ENCODE assay signal across 8 mouse cellular contexts in the genomic region with DNA sequence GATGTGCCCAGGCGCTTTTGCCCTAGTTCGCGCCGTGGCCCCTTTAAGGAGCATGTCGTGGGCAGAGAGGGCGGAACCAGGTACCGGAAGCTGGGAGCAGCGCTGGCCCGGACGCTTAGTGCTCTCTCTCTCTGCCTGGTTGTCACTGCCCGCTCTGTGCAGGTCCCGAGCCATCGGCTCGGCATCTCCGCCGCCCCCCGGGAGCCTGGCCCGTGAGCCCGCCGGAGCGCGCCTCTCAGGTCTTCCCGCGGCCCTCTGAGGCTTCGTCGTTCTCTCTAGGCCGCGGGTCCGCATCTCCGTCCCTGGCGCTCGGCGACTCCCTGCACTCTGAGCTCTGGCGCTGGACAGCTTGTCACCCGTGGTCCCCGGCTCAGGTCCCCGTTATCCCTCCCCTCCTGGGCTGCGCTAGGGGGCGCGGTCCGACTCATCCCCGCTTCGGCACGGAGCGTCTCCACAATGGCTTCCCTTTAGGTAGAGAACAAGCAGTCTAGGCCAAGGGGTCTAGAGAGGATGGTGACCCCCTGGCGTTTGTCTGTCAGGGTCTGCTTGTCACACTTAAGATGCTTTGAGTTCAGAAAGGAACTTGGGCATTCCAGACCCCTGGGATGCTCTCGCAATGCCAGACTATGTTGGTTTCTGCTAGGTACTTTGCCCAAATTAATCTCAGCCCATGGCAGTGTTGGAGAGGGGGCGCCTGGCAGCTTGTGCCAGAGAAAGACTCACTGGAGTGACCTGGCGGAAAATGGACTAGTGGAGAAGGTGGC. TPM values are rescaled to one million over a fixed set of nuclear protein-coding genes. Genes with fewer than 3 reads are reported as not detected.
A peak's percentile ranks its signal among the peaks of the same experiment; 100 is the strongest.
DNase-seq lines count a peak whose midpoint lies in the region; ATAC-seq and TF ChIP-seq lines count a peak whose summit lies in the region.

A gene (plus strand): TSS at position 83 of the 764 bp plus-strand sequence.

- peak within 1 kb of the TSS; percentile 93 for H3K27ac ChIP-seq in heart, embryonic 11.5 days (ENCODE audit: low read depth, low read length)
- peak within 1 kb of the TSS; percentile 93 for H3K27ac ChIP-seq in kidney, embryonic 16.5 days (ENCODE audit: low read length)
- peak within 1 kb of the TSS; percentile 64 for H3K27ac ChIP-seq in liver, adult 2 months (replicated peaks; ENCODE audit: insufficient read depth, low read depth, low read length)

- peaks cover 12% of the 10 kb centered on the region for H3K4me1 ChIP-seq in heart, embryonic 11.5 days (ENCODE audit: control insufficient read depth, insufficient read depth, low read length)
- H3K4me1 ChIP-seq in kidney, embryonic 16.5 days (ENCODE audit: insufficient read depth, low read length): peaks cover 10% of the 10 kb centered on the region
- peaks cover 8% of the 10 kb centered on the region for H3K4me1 ChIP-seq in liver, adult 2 months (ENCODE audit: control insufficient read depth, insufficient read depth, low read length)

- peak; percentile 88 for ATAC-seq in erythroblast, adult 5-6 weeks (replicated peaks; ENCODE audit: low FRiP score, poor library complexity, severe bottlenecking)
- ATAC-seq in heart, embryonic 11.5 days (replicated peaks; ENCODE audit: insufficient number of reproducible peaks, low FRiP score, low TSS enrichment): peak; percentile 92
- ATAC-seq in kidney, embryonic 16.5 days (ENCODE audit: low FRiP score, low TSS enrichment): peak; percentile 97

- H3K9ac ChIP-seq in heart, embryonic 11.5 days (ENCODE audit: low read depth, low read length): peak within 1 kb of the TSS; percentile 87
- peak within 1 kb of the TSS; percentile 87 for H3K9ac ChIP-seq in kidney, embryonic 16.5 days (replicated peaks; ENCODE audit: low read length)
- H3K9ac ChIP-seq in liver, adult 2 months (ENCODE audit: low read depth, low read length): peak within 1 kb of the TSS; percentile 78

- TF ChIP-seq CTCF in C2C12 (IDR thresholded peaks at IDR 0.05; ENCODE audit: control insufficient read depth, insufficient read depth, insufficient read length): peak; percentile 45
- TF ChIP-seq CTCF in liver, adult 2 months (IDR thresholded peaks at IDR 0.05; ENCODE audit: low read depth, low read length): no peak

- H3K79me3 ChIP-seq in C2C12 (ENCODE audit: low read depth): no peaks in the 10 kb centered on the region

- peak within 1 kb of the TSS; percentile 79 for H3K4me2 ChIP-seq in heart, embryonic 11.5 days
- H3K4me2 ChIP-seq in kidney, embryonic 16.5 days (replicated peaks; ENCODE audit: low read depth, low read length): peak within 1 kb of the TSS; percentile 79
- H3K4me2 ChIP-seq in myocyte (ENCODE audit: low read depth): peak within 1 kb of the TSS; percentile 92

- H3K27me3 ChIP-seq in C2C12 (ENCODE audit: control insufficient read depth, insufficient read depth, insufficient read length): no peaks in the 10 kb centered on the region
- H3K27me3 ChIP-seq in heart, embryonic 11.5 days (ENCODE audit: control insufficient read depth, insufficient read depth, low read length): no peaks in the 10 kb centered on the region
- no peaks in the 10 kb centered on the region for H3K27me3 ChIP-seq in kidney, embryonic 16.5 days (ENCODE audit: insufficient read depth, low read length)
- H3K27me3 ChIP-seq in liver, adult 2 months (ENCODE audit: control insufficient read depth, insufficient read depth, low read length): no peaks in the 10 kb centered on the region
- no peaks in the 10 kb centered on the region for H3K27me3 ChIP-seq in myocyte (ENCODE audit: control insufficient read depth, insufficient read depth, insufficient read length)

- H3K79me2 ChIP-seq in C2C12 (ENCODE audit: control insufficient read depth, insufficient read depth) (no peaks in the 10 kb centered on the region), myocyte (ENCODE audit: control insufficient read depth, insufficient read depth) (no peaks in the 10 kb centered on the region)
- no peaks in the 10 kb centered on the region; the same call in 1 of the 2 replicates for H3K79me2 ChIP-seq in liver, adult 2 months (ENCODE audit: control insufficient read depth, insufficient read depth, low read length)

- peak; percentile 72 for TF ChIP-seq POLR2A in liver, adult 2 months (IDR thresholded peaks at IDR 0.05; ENCODE audit: extremely low read depth, insufficient read depth, low read length)
- TF ChIP-seq POLR2A in myocyte (IDR thresholded peaks at IDR 0.05; ENCODE audit: insufficient read length, low read depth): peak; percentile 92

- no peaks in the 10 kb centered on the region for H3K36me3 ChIP-seq in C2C12 (ENCODE audit: control insufficient read depth, insufficient read depth)
- no peaks in the 10 kb centered on the region for H3K36me3 ChIP-seq in heart, embryonic 11.5 days (ENCODE audit: control insufficient read depth, insufficient read depth, low read length)
- no peaks in the 10 kb centered on the region for H3K36me3 ChIP-seq in kidney, embryonic 16.5 days (ENCODE audit: insufficient read depth, low read length)
- peaks cover 11% of the 10 kb centered on the region; the same call in 1 of the 2 replicates for H3K36me3 ChIP-seq in liver, adult 2 months (ENCODE audit: control insufficient read depth, insufficient read depth, low read length)
- H3K36me3 ChIP-seq in myocyte (ENCODE audit: control insufficient read depth, insufficient read depth): no peaks in the 10 kb centered on the region

- no peaks in the 10 kb centered on the region for H3K9me3 ChIP-seq in heart, embryonic 11.5 days (replicated peaks; ENCODE audit: control insufficient read depth, low read length)
- H3K9me3 ChIP-seq in kidney, embryonic 16.5 days (ENCODE audit: low read length): no peaks in the 10 kb centered on the region

- peak within 1 kb of the TSS; percentile 44 for H3K4me3 ChIP-seq in C2C12 (ENCODE audit: insufficient read depth, poor library complexity, severe bottlenecking)
- peak within 1 kb of the TSS; percentile 83 for H3K4me3 ChIP-seq in heart, embryonic 11.5 days (ENCODE audit: low read depth, low read length)
- H3K4me3 ChIP-seq in kidney, embryonic 16.5 days (ENCODE audit: low read length): peak within 1 kb of the TSS; percentile 84
- H3K4me3 ChIP-seq in liver, adult 2 months (ENCODE audit: insufficient read depth, low read depth, low read length): peak within 1 kb of the TSS; percentile 67
- H3K4me3 ChIP-seq in myocyte: peak within 1 kb of the TSS; percentile 61

- under 1% methylated on average over 49 of the region's 49 CpGs for WGBS in heart, embryonic 11.5 days (ENCODE audit: insufficient replicate concordance)
- under 1% methylated on average over 48 of the region's 49 CpGs for WGBS in kidney, embryonic 16.5 days
- WGBS in liver, adult 2 months: under 1% methylated on average over 49 of the region's 49 CpGs

- DNase-seq in brain, adult 2 months (ENCODE audit: low read depth, low spot score): peak; percentile 97
- DNase-seq in liver, adult 2 months (ENCODE audit: extremely low read depth, low read depth, low spot score): peak; percentile 78
- peak; percentile 75 to 86 for DNase-seq in spleen, postnatal 4 days (ENCODE audit: low spot score in 2 of 2)

- H3ac ChIP-seq in C2C12 (ENCODE audit: control insufficient read depth, insufficient read length, low read depth) (peak within 1 kb of the TSS; percentile 85), myocyte (ENCODE audit: control insufficient read depth, insufficient read length) (peak within 1 kb of the TSS; percentile 49)

TF ChIP-seq in C2C12, 6 proteins besides CTCF, POLR2A, EP300 and RAD21:
- no peak for TF ChIP-seq MYOG (IDR thresholded peaks at IDR 0.05; ENCODE audit: control insufficient read depth, extremely low read depth, insufficient read length)

TF ChIP-seq in myocyte, 11 proteins besides CTCF, POLR2A, EP300 and RAD21:
- no peak for TF ChIP-seq REST (IDR thresholded peaks at IDR 0.05; ENCODE audit: insufficient read depth, insufficient read length)
- peak; percentile 90 for TF ChIP-seq POLR2AphosphoS2 (IDR thresholded peaks at IDR 0.05; ENCODE audit: insufficient read length, low read depth)
TF ChIP-seq in myocyte: peak in this region for 1.

RNA-seq across cellular contexts. Expression of the gene that starts here (rescaled TPM):
- polyA plus RNA-seq in C2C12 (2012; fragmentation: generic; extraction: Trizol): 5.8 TPM
- 0.38 and 4.4 TPM in 2 replicates for total RNA-seq in erythroblast, adult 5-6 weeks (2015; ENCODE audit: low replicate concordance)
- 0.56 and 5.9 TPM in 2 replicates for total RNA-seq in erythroblast, adult 5-6 weeks (2017; ENCODE audit: low replicate concordance)
- polyA plus RNA-seq in heart, embryonic 11.5 days (2014; fragmentation: Nextera tagmentation; extraction: Ambion mirVana): 14.9 and 18.6 TPM in 2 replicates
- polyA plus RNA-seq in kidney, embryonic 16.5 days (2015; fragmentation: Nextera tagmentation; extraction: Ambion mirVana): 31.7 and 32.8 TPM in 2 replicates
- total RNA-seq in liver, adult 2 months (2014; rRNA removed): 4.4 and 4.5 TPM in 2 replicates
- polyA plus RNA-seq in liver, adult 2 months (2012; rRNA removed): 4.2 and 5.1 TPM in 2 replicates
- 11.0 TPM for polyA plus RNA-seq in myocyte (2012; fragmentation: generic; extraction: Trizol)

Comparison
In these comparisons a context has a peak if more than half of its experiments do, and no peak if none do; other contexts are left out.
1. Peak in every context shown above with its lines: DNase-seq, ATAC-seq, H3K4me3 ChIP-seq and H3K27ac ChIP-seq.